Mouse (Mus musculus) hindbrain, embryonic 13.5 days (tissue): ENCODE data around the gene Rimbp2. TPM values are rescaled to one million over a fixed set of nuclear protein-coding genes. Genes with fewer than 3 reads are reported as not detected.
"Not testable (repeated sequence)": the region's sequence is repeated elsewhere in the genome, so short reads cannot be mapped to it uniquely, and the experiment has no call there.

Source experiments
- ATAC-seq: fragments of 200-750 bp; cut with Nextera tagmentation; 2 replicates; pipeline ENCODE4 v1.8.0; 2017; ENCODE audit warnings: moderate TSS enrichment; ENCODE audit not compliant: low FRiP score
- H3K27ac ChIP-seq: fragments of 300-500 bp; sonication (generic); 2 replicates; pipeline ENCODE4 v1.5.1; 2015; ENCODE audit warnings: inconsistent platforms, mild to moderate bottlenecking, moderate library complexity
- H3K27me3 ChIP-seq: fragments of 300-500 bp; sonication (generic); 2 replicates; pipeline ENCODE4 v1.6.1; 2015; ENCODE audit warnings: mild to moderate bottlenecking, inconsistent platforms
- H3K36me3 ChIP-seq: fragments of 300-500 bp; sonication (generic); 2 replicates; pipeline ENCODE4 v1.6.1; 2015; ENCODE audit warnings: mild to moderate bottlenecking, inconsistent platforms
- H3K4me1 ChIP-seq: fragments of 300-500 bp; sonication (generic); replicated peaks from 2 replicates; pipeline ENCODE4 v1.6.1; 2015; ENCODE audit warnings: inconsistent platforms
- H3K4me2 ChIP-seq: fragments of 300-500 bp; sonication (generic); 2 replicates; pipeline ENCODE4 v1.6.1; 2015; ENCODE audit warnings: inconsistent platforms, mild to moderate bottlenecking, moderate library complexity
- H3K4me3 ChIP-seq: fragments of 300-500 bp; sonication (generic); 2 replicates; pipeline ENCODE4 v1.5.1; 2015; ENCODE audit warnings: mild to moderate bottlenecking, inconsistent platforms
- H3K9ac ChIP-seq: fragments of 300-500 bp; sonication (generic); 2 replicates; pipeline ENCODE4 v1.6.1; 2015; ENCODE audit warnings: mild to moderate bottlenecking, inconsistent platforms
- H3K9me3 ChIP-seq: fragments of 300-500 bp; sonication (generic); 2 replicates; pipeline ENCODE4 v1.6.1; 2016; ENCODE audit warnings: inconsistent platforms
- WGBS: fragments of 180-500 bp; shearing (Covaris S2); methylation state at CpG from one replicate; pipeline ENCODE4 v1.1.7; 2015; 5-methylcytosine and 5-hydroxymethylcytosine counted together
- polyA plus RNA-seq: library from polyadenylated mRNA; unstranded; fragments of >200 nt; fragmentation: Nextera tagmentation; extraction: Ambion mirVana; gene quantifications from 2 replicates; pipeline ENCODE4 v1.2.1, GENCODE M21; 2015

Rimbp2 gene
- polyA plus RNA-seq, 1 experiment from 2014 or later = 4.2 TPM

DNA sequence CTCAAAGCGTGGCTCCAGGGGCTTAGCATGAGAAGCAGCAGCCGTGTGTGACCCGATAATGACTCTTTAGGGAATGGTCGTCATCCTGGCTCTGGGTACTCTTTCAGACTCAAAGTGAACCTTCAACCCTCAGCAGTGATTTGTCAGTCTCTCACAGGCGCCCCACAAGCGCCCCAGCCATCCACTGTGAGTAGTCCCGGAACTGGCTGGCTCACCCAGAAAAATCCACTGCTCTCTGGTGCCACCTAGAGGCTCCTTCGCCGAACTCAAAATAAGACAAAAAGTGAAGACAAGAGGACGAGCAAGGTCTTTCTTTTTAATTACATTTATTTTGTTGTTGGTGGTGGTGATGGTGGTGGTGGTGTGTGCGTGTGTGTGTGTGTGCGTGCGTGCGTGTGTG is 18.0 kb upstream of the Rimbp2 start:
- H3K4me3 ChIP-seq = no peak overlapping the region
- WGBS = 13% methylated on average over 14 of the region's 14 CpGs
- H3K4me1 ChIP-seq = no peaks in the 10 kb centered on the region; the same call in 1 of the 2 replicates
- ATAC-seq = peak; percentile 63; the same call in 1 of the 2 replicates
- H3K27ac ChIP-seq = no peak overlapping the region; the same call in 1 of the 2 replicates
- H3K36me3 ChIP-seq = no peaks in the 10 kb centered on the region
- H3K27me3 ChIP-seq = no peaks in the 10 kb centered on the region
- no peak overlapping the region for H3K9ac ChIP-seq
- 0 out of 2 replicates have a peak overlapping the region, but pooled peaks have one; percentile 17 for H3K4me2 ChIP-seq
- H3K9me3 ChIP-seq = no peaks in the 10 kb centered on the region

- Histone ChIP-seq H3K4me3 (no peak overlapping the region), H3K36me3 (no peaks in the 10 kb centered on the region), H3K9me3 (no peaks in the 10 kb centered on the region), H3K27me3 (no peaks in the 10 kb centered on the region), H3K4me1 (no peaks in the 10 kb centered on the region), H3K9ac (no peak overlapping the region), H3K4me2 (0 out of 2 replicates have a peak overlapping the region, but pooled peaks have one; percentile 17), H3K27ac (no peak overlapping the region; the same call in 1 of the 2 replicates)
- WGBS = 79% methylated on average over 10 of the region's 10 CpGs
- 0 out of 2 replicates have a peak, but pooled peaks have one; percentile 10 for ATAC-seq
Observed at GRCm38 (mm10) chr5:128970878-128971277, 17.6 kb upstream of the Rimbp2 start.

- no peak for ATAC-seq
- no peak overlapping the region for H3K27ac ChIP-seq
- 57% methylated on average over 4 of the region's 4 CpGs for WGBS
Observed at GRCm38 (mm10) chr5:128964353-128964752, 11.1 kb upstream of the Rimbp2 start.

GRCm38 (mm10) chr5:128958916-128959315 is 5.6 kb upstream of the Rimbp2 start:
- Histone ChIP-seq H3K27me3 (no peaks in the 10 kb centered on the region), H3K36me3 (no peaks in the 10 kb centered on the region), H3K4me1 (no peaks in the 10 kb centered on the region), H3K9ac (no peak overlapping the region), H3K9me3 (peaks cover 12% of the 10 kb centered on the region), H3K27ac (no peak overlapping the region), H3K4me2 (no peak overlapping the region), H3K4me3 (no peak overlapping the region)
- ATAC-seq = no peak
- WGBS = 81% methylated on average over 3 of the region's 3 CpGs

More at GRCm38 (mm10) chr5:128964353-128964752, 11.1 kb upstream of the Rimbp2 start:
- H3K4me1 ChIP-seq = no peaks in the 10 kb centered on the region
- no peaks in the 10 kb centered on the region for H3K27me3 ChIP-seq
- H3K9ac ChIP-seq = no peak overlapping the region
- H3K36me3 ChIP-seq = no peaks in the 10 kb centered on the region
- H3K4me3 ChIP-seq = no peak overlapping the region
- H3K4me2 ChIP-seq = no peak overlapping the region
- H3K9me3 ChIP-seq = peaks cover 8% of the 10 kb centered on the region; the same call in 1 of the 2 replicates

DNA sequence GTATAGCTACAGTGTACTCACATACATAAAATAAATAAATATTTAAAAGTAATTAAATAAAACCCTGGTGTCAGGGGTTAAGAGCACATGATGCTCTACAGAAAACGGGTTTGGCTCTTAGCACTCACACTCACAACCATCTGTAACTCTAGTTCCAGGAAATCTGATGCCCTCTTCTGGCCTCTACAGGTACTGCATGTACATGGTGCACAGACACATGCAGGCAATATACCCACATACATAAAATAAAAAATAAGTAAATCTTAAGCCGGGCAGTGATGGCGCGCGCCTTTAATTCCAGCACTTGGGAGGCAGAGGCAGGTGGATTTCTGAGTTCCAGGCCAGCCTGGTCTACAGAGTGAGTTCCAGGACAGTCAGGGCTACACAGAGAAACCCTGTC is 1.1 kb upstream of the Rimbp2 start:
- 91% methylated on average over 5 of the region's 5 CpGs for WGBS
- H3K36me3 ChIP-seq, H3K4me3 ChIP-seq, H3K9ac ChIP-seq, ATAC-seq, H3K4me2 ChIP-seq, H3K9me3 ChIP-seq, H3K27ac ChIP-seq, H3K27me3 ChIP-seq: not testable (repeated sequence)
- peaks cover 30% of the 10 kb centered on the region for H3K4me1 ChIP-seq

- peak overlapping the region; percentile 82 for H3K9ac ChIP-seq
- H3K27ac ChIP-seq = peak overlapping the region; percentile 95
- peaks cover 6% of the 10 kb centered on the region; the same call in 1 of the 2 replicates for H3K27me3 ChIP-seq
- WGBS = under 1% methylated on average over 35 of the region's 35 CpGs
- ATAC-seq = peak; percentile 75
- H3K9me3 ChIP-seq = peaks cover 4% of the 10 kb centered on the region; the same call in 1 of the 2 replicates
- H3K4me1 ChIP-seq = peaks cover 30% of the 10 kb centered on the region
- peak overlapping the region; percentile 57 for H3K4me3 ChIP-seq
- no peaks in the 10 kb centered on the region for H3K36me3 ChIP-seq
- H3K4me2 ChIP-seq = peak overlapping the region; percentile 78
Observed at GRCm38 (mm10) chr5:128952291-128953195, 743 bp downstream of the Rimbp2 start.

DNA sequence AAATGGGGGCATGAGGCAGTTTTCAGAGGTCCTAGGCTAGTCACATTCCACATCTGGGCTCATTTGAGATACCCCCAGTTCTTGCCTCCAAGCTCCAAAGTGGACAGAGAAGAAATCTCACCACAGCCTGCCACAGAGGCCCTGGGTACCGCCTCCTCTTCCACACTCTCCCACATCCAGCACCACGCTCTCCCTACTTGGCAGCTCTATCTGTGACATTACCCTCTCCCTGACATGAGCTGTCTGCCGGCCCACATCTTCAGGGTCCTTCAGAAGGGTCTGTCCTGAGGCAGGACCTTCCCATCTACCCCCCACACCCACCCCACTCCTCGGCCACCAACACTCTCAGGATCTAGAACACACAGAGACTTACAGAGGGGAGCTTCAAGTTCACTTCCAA is 1.8 kb downstream of the Rimbp2 start:
- Histone ChIP-seq H3K36me3 (no peaks in the 10 kb centered on the region), H3K9me3 (peaks cover 4% of the 10 kb centered on the region; the same call in 1 of the 2 replicates), H3K4me3 (peak overlapping the region; percentile 57), H3K27ac (0 out of 2 replicates have a peak overlapping the region, but pooled peaks have one; percentile 95), H3K9ac (peak overlapping the region; percentile 82), H3K4me1 (peaks cover 30% of the 10 kb centered on the region), H3K27me3 (peaks cover 6% of the 10 kb centered on the region; the same call in 1 of the 2 replicates), H3K4me2 (peak overlapping the region; percentile 78)
- no peak for ATAC-seq
- WGBS = 44% methylated on average over 4 of the region's 4 CpGs

GRCm38 (mm10) chr5:128947093-128947492 is 6.2 kb downstream of the Rimbp2 start:
- Histone ChIP-seq H3K27me3 (peaks cover 6% of the 10 kb centered on the region; the same call in 1 of the 2 replicates), H3K9me3 (0 out of 2 replicates have a peak, but pooled peaks cover 6% of the 10 kb centered on the region), H3K36me3 (0 out of 2 replicates have a peak, but pooled peaks cover 6% of the 10 kb centered on the region), H3K4me3 (no peak overlapping the region), H3K27ac (no peak overlapping the region), H3K9ac (no peak overlapping the region), H3K4me2 (no peak overlapping the region), H3K4me1 (peaks cover 17% of the 10 kb centered on the region)
- WGBS = 83% methylated on average over 5 of the region's 5 CpGs
- no peak for ATAC-seq

DNA sequence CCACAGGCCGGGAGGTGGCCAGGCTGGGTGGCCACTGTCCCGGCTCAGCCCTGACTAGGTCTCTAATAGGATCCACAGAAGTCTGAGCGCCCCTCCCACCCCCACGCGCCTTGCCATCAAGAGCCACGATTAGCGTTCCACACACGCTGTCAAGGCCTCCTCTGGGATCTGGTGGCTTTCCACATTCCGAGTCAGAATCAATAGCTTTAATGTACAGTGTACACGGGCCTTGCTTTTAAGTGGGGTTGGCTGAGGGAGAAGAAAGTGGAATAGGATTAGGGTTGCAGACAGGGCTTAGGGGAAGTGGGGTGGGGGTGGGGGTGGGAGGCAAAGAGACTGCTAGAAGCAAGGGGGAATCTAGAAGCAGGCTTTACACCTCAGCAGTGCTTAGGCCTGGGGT is 12.8 kb downstream of the Rimbp2 start:
- H3K9me3 ChIP-seq = no peaks in the 10 kb centered on the region
- H3K4me1 ChIP-seq = peaks cover 5% of the 10 kb centered on the region; the same call in 1 of the 2 replicates
- H3K4me2 ChIP-seq = no peak overlapping the region
- 81% methylated on average over 10 of the region's 10 CpGs for WGBS
- H3K4me3 ChIP-seq = no peak overlapping the region
- no peaks in the 10 kb centered on the region for H3K36me3 ChIP-seq
- no peaks in the 10 kb centered on the region for H3K27me3 ChIP-seq
- H3K9ac ChIP-seq = no peak overlapping the region
- H3K27ac ChIP-seq = no peak overlapping the region
- ATAC-seq = no peak

DNA sequence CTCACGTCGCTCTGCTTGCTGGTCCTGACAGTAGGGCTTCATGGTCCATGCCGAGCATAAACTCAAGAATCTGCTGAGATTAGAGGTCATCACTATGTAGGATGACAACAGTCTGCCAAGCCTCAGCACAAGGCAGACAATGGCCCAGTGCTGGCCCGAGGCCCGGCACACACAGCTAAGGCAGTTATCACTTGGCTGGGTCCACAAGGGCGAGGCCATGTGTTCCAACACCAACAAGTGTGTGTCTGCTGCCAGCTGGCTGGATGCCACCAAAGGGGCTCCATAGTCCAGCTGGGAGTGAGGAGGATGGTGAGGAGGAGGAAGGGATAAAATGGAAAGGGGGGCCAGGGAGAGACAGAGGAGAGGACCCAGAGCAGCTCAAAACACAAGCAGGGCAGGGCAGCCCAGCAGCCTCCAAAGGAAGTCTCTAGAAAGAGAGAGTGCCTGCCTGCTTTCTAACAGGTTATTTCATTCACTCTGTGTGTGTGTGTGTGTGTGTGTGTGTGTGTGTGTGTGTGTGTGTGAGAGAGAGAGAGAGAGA is 17.9 kb downstream of the Rimbp2 start:
- peak; percentile 61 for ATAC-seq
- H3K4me1 ChIP-seq = peaks cover 14% of the 10 kb centered on the region
- H3K27ac ChIP-seq = no peak overlapping the region
- H3K36me3 ChIP-seq = no peaks in the 10 kb centered on the region
- H3K27me3 ChIP-seq = no peaks in the 10 kb centered on the region
- H3K9ac ChIP-seq = no peak overlapping the region
- 71% methylated on average over 6 of the region's 6 CpGs for WGBS
- no peak overlapping the region for H3K4me2 ChIP-seq
- H3K4me3 ChIP-seq = no peak overlapping the region
- H3K9me3 ChIP-seq = no peaks in the 10 kb centered on the region

GRCm38 (mm10) chr5:128932776-128933175 is 20.5 kb downstream of the Rimbp2 start:
- peaks cover 14% of the 10 kb centered on the region for H3K4me1 ChIP-seq
- ATAC-seq = no peak
- WGBS = 48% methylated on average over 5 of the region's 5 CpGs

DNA sequence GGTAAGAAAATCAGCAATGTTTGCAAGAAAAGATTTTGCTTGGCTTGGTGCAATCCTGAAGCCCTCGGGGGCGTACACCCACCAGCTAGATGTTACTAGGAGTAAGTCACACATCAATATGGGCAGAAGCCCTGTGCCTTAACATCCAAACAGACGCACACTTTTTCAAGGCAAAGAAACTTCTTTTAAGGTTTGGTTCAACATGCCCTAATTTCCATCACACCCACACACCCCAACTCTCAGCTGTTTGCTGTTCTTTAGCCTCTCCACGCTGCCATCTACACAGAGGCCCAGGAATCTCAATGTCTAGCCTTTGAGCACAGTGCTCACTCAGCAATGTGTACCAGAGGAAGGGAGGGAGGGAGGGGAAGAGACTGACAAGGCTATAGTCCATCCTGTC is 28.2 kb downstream of the Rimbp2 start:
- H3K9me3 ChIP-seq = no peaks in the 10 kb centered on the region
- no peak overlapping the region for H3K9ac ChIP-seq
- 0 out of 2 replicates have a peak, but pooled peaks cover 1% of the 10 kb centered on the region for H3K4me1 ChIP-seq
- no peak for ATAC-seq
- H3K4me3 ChIP-seq = no peak overlapping the region
- H3K27ac ChIP-seq = no peak overlapping the region
- no peaks in the 10 kb centered on the region for H3K36me3 ChIP-seq
- 0 out of 2 replicates have a peak, but pooled peaks cover 2% of the 10 kb centered on the region for H3K27me3 ChIP-seq
- no peak overlapping the region for H3K4me2 ChIP-seq
- WGBS = 81% methylated on average over 4 of the region's 4 CpGs

More at GRCm38 (mm10) chr5:128932776-128933175, 20.5 kb downstream of the Rimbp2 start:
- H3K4me3 ChIP-seq = no peak overlapping the region
- H3K36me3 ChIP-seq = no peaks in the 10 kb centered on the region
- H3K9me3 ChIP-seq = no peaks in the 10 kb centered on the region
- no peak overlapping the region for H3K27ac ChIP-seq
- no peaks in the 10 kb centered on the region for H3K27me3 ChIP-seq
- no peak overlapping the region for H3K4me2 ChIP-seq
- H3K9ac ChIP-seq = no peak overlapping the region
